Mouse (Mus musculus) activated CD4-positive, CD25-positive, alpha-beta regulatory T cell, adult 4 months (primary cell): ENCODE data around the gene Morn3. TPM values are rescaled to one million over a fixed set of nuclear protein-coding genes. Genes with fewer than 3 reads are reported as not detected.
A peak's percentile ranks its signal among the peaks of the same experiment; 100 is the strongest.

ENCODE experiments used
- ATAC-seq: one replicate; pipeline ENCODE4 v1.8.0; 2017
- polyA plus RNA-seq, 2 experiments: library from polyadenylated mRNA; unstranded; fragments of 100-300 nt; shearing (Covaris generic); gene quantifications; one replicate each; pipeline ENCODE4 v1.2.1; 2017

The Morn3 gene
- polyA plus RNA-seq, 2 experiments from 2014 or later, result 3.2 to 4.9 TPM

DNA sequence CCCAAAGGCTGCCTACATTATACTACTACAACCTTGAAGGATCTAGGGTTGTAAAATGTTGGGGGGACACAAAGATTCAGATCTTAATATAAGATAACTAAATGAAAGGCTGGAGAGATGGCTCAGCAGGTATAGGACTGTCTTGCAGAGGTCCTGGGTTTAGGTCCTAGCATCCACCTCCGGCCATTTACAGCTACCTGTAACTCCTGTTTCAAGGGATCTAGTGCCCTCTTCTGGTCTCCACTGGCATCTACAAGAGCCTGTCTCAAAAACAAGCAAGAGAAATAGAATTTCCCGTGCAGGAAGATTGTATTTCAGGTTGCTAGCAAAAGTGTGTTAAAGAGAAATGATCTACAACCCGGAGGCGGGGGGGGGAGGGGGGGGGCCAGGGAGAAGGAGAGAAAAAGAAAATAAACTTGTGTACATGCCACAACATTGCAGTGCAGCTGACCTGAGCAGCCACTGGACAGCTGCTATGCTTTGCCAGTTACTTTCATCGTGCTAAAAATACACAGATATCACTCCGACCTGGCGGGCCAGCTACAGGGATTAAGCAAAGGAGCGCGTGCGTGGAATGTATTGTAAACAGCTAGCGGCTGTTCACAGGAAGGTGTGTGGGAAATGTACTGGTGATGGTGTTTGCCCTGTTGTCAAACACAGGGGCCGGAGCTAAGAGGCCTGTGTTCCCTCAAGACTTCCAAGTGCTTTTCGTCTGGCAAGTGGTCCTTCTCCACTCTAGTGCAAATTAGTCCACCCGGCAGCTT is 13.1 kb upstream of the Morn3 start:
- no peak for ATAC-seq

DNA sequence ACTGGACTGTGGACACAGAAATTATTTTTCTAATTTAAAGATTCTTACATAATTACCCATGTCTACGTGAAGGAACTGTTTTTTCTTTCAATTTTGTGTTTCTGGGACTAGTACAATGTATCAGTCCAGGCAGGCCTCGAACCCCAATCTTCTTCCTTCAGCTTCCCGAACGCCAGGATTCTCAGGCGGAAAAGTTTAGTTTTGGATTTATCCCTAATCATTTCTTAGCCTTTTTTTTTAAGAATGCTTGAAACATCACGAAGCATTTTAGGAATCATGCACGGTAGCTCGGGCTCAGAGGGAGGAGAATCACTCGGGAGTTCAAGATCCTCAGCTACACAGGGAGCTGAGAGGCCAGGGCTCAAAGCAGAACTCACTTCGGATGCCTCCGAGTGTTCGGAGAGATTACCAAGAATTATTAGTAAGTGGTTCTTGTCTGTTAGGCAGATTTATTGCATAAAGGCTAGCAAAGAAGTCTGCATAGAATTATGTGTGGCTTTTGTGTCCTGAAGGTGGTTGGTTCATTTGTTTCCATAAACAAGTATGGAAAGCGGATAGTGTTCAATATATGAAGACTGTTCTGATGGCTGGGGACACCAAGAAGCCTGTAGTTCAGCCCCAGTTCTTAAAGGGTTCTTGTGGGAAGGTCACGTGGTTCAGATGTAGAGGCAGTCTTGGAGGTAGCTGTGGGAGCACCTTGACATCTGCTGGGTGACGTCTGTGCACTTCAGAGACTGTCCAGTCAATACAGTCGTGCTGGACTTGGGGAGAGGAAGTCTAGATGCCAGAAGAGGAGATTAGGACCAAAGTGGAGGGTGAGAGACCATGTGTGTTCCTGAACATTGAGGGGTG is 11.7 kb upstream of the Morn3 start:
- ATAC-seq, result no peak

DNA sequence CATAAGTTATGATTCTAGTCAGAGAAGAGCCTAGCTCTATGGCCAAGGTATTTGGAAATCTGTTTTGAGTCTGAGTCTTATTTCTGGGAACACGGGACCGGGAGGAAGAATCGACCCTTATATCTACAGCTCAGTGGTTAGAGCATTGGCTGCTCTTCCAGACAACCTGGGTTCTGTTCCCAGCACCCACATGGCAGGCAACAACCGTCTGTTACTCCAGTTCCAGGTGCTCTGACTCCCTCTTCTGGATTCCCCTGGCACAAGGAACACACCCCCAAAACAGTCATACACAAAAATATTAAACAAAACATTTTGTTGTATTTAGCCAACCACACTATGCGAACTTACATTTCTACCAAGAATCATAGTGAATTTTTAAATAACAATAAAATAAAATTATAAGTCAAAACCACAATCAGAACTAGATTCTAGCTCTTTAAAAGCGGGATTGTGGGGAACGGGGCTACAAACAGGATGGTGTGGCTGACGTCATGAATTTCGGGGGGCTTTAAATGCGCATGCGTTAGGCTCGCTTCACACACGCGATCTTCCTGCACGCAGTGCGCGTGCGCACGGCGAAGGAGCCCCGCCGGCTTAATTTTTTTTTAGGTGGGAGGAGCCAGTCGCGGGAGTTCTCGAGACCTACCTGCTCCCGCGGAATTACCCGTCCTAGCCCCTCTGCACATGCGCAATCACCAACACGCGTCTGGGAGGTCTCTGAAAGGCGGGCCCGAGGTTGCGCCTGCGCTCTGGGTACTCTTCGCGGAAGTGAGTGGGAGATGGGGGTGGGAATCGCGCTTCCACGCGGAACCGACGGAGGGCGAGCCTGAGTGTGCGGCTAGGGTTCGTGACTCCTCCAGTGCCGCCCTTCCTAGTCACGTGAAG is 10.8 kb upstream of the Morn3 start:
- ATAC-seq, result peak; percentile 90

DNA sequence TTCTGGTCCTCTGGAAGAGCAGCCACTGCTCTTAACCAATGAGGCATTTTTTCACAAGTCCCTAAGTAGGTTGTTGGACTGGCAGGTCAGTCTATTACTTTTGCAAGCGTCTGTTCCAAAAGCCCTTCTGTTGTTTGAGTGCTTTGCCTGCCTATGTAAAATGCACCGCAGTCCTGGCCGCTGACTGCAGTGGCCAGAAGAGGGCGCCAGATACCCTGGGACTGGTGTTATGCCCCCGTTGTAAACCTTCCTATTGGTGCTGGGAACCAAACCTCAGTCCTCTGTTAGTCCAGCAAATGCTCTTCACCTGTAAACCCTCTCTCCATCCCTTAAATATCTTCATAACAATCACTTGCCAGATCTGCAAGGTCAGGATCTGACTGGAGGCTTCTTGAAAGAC is 4.9 kb upstream of the Morn3 start:
- no peak for ATAC-seq

DNA sequence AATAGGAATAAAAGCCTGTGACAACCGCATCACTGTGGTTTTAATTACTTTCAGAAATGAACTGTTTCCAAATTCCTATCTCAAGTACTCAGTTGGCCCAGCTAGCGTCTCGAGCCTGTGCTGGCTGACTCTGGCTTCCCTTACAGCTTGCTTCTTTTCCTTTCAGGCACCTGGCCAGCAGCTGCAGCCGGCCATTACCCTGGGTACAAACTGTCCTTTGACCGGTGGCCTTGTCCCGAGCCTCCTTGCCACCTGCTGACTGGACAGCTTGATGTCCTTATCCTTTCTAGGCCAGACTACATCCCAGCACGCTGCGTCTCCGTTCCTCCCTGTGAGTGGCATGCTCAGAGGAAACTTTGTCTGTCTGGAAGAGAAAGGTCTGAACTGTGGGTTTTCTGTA is 4.1 kb upstream of the Morn3 start:
- ATAC-seq, result no peak

DNA sequence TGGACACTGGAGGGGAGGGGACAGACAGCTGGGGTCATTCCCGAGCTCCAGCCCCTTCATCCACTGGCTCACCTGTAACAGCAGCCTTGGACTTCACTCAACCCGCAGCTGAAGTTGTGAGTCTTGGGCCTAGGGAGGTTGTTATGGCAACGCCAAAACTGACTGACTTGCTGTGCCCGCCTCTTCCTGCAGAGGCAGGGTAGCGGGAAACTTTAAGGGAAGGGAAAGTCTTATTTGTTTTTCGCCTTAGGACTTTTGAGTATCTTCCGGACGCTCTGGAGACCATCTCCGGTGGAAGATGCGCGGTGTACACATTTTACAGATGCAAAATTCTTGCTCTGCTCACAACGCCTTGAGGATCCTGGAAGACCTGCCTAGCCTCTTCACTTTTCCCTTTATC is 2.5 kb upstream of the Morn3 start:
- peak; percentile 73 for ATAC-seq

DNA sequence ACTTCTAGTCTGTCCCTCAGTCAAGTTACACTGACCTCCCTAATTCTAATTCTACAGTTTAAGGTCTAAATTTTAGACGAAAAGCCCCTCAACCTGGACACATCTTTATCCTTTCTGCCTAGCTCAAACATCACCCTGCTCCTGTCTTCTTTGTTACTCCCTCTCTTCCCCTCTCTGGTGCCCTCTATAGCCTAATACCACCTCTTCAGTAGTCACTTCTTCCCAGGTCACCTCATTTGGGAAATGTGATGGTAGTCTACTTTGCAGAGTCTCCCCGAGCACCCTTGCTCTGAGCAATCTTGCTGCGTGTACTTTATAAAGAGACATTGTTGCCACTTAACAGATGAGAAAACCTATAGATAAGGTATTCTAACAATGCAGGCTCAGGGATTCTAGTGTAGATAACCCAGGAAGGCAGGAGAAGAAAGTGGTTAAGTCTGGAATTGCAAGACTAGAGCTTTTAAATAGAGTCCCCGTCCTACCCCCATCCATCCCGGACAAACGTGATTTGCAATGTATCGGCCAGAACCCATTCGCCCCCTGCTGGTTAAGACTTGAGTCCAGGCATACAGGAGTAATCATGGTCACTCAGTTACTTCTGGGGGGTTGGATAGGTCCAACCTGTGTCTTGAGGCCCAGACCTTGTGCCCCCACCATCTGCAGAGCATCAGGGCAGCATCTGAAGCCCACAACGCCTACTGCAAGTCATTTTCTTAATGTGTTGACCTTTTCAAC is 1.1 kb downstream of the Morn3 start:
- no peak for ATAC-seq

DNA sequence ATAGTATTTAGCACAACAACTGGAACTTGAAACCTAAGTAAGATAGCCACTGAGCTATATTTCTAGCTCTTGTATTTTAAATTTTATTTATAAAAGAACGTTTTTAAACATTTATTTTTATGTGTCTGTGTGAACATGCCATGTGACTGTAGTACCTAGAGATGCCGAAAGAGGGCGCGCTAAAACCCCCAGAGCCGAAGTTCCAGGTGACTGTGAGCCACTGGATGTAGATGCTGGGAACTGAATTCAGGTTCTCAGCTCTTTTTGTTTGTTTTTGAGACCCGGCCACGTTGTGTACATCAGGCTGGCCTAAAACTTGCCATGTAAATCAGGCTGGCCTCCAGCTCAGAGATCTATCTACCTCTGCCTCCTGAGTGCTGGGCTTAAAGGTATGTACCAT is 3.0 kb downstream of the Morn3 start:
- no peak for ATAC-seq

DNA sequence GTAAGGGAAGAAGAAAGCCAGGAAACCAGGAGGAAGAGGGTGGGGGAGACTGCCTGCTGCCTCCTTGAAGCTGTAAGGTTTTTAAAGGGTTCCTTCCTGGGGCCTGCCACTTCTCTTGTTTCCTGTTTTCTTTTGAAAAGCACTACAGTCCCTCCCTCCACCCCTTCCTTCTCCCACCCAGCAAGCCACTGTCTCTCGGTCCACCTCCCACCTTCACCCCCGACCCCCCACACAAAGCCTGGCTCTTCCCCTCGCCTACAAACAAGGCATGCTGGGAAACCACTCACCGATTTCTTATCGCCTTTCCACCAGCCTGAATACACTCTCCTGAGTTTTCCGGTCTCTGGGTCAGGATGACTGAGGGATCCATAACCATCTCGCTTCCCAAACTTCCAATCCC is 6.0 kb downstream of the Morn3 start:
- ATAC-seq, result no peak

DNA sequence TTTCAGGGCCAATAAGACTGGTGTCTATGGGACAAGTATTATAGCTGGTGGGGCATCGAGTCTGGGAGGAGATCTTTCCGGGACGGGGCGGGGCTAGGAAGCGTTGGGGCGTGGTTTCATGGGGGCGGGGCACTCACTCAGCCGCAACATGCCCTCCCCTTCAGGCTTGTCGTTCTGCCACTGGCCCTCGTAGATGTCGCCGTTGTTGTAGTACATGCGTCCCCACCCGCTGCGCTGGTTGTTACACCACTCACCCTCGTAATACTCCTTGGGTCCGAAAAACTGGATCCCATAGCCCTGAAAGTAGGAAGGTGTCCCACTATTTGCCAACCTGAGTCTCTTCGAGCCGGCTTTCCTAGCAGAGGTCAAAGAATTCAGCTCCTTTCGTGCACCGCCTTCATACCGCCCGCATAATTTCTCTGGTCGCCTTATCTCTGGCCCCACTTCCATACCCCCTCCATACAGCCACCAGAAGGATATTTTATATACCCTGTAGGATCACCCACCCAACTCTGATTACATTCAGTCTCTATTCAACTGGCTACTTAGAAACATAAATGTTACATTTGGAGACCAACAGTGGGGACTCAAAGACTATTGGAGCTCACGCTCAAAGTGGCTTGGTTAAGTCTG is 7.6 kb downstream of the Morn3 start:
- ATAC-seq, result peak; percentile 86

DNA sequence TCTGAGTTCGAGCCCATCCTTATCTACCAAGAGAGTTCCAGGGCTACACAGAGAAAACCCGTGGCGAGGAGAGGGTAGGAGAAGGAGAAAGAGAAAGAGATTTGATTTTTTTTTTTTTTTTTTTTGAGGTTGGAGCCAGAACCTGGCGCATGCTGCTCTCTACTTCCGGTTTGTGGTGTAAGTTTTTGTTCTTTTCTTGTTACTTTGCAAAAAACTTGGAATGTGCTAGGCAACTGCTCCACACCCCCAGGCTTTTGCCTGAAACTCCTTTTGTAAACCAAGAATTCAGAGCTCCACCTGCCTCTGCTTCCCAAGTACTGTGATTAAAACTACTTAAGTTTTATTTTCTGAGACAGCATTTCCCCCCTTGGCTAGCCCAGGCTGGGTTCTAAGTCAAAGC is 8.7 kb downstream of the Morn3 start:
- ATAC-seq, result no peak

DNA sequence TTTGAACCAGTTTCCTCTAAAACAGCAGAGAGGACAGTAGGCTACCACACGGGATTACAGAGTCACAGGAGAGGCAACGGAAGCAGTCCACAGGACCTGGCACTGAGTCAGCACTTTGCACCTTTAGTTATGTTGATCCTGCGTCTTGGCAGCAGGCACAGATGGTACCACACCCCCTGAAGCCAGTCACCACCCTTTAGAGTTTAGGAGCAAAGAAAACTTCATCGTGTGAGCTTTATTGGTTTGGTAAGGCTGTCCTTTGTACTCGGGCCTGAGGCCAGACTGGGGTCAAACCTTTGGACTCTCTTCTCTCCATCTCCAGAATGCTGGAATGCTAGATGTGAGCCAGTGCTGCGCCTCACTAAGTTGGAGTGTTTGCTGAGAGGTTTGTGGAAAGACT is 11.3 kb downstream of the Morn3 start:
- ATAC-seq, result no peak

DNA sequence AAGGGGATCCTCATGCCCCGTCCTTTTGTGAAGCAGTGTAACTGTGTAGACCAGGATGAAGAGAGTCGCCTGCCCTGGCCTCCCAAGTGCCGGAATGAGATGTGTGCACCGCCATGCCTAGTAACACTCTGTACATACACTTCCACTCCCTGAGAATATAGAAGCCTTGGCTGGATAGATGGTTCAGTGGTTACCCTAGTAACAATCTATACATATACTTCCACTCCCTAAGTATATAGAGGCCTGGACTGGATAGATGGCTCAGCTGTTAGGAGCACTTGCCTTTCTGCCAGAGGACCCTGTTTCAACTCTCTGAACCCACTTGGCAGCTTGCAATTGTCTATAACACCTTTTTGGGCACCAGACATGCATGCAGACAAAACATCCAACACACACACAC is 11.7 kb downstream of the Morn3 start:
- ATAC-seq, result no peak

DNA sequence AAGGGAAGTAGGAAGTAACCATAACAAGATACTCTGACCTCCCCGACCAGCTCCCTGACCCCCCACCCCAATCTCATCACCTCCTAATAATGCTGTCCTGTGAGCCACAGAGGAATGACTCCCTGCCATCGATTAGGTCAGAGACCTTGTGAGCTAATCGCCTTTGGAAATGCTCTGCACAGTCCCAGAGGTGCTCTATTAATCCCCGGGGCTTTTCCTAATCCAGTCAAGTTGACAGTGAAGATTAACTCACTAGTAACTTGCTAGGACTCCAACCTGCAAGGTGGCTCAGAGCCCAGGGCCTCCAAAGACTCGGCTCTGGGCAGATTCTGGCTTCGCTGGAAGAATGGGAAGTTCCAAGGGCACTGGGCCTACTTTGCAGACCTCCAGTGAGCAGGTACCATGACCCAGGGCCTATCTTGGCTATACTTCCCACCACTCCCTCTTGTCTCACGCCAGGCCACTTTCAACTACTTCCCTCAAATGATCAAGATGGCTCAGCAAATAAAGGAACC is 13.1 kb downstream of the Morn3 start:
- ATAC-seq, result no peak

DNA sequence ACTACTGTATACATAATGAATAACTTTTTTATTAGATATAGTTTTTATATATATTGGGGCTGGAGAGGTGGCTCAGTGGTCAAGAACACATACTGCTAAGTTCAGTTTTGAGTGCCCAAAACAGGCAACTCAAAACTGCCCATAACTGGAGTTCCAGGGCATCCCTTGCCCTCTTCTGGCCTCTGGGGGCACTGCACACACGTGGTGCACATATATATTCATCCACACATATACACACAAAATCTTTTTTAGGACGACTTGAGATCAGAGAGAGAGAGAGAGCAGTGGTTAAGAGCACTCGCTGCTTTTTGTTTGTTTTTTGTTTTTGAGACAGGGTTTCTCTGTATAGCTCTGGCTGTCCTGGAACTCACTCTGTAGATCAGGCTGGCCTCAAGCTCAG is 15.5 kb downstream of the Morn3 start:
- no peak for ATAC-seq

DNA sequence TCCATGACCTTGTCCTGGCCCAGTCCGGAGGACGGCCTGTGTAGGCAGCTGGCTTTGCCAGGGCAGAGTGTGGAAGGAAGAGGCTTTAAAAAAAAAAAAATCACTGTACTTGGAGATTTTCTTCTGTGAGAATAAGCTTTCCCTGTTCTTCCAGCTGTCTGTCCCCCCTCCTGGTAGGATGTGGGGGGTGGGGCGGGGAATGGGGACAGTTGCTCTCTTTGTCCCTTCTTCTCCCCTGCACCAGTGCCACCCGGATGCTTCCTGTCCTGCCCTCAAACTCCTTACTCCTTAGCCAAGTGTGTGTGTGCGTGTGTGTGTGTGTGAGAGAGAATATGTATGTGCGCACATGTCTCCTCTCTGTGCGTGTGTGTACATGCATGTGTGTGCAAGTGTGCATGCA is 17.1 kb downstream of the Morn3 start:
- ATAC-seq, result no peak

DNA sequence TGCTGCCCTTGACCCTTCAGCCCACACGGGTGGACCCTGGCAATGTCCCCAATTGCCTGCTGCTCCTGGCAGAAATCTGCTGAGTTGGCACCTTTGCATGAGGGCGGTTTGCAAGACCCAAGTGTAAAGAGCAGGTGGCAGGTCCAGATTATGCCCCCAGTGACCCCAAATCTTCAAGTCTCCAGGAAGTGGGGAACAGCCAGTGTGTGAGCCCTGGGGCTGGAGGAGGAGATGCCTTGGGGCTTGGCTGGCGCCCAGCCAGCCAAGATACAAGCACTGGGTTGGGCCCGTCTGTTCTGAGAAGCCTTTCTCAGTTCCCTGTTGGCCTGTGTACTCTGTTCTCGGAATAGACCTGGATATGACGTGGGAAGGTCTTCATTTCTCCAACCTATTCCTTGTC is 19.4 kb downstream of the Morn3 start:
- no peak for ATAC-seq

DNA sequence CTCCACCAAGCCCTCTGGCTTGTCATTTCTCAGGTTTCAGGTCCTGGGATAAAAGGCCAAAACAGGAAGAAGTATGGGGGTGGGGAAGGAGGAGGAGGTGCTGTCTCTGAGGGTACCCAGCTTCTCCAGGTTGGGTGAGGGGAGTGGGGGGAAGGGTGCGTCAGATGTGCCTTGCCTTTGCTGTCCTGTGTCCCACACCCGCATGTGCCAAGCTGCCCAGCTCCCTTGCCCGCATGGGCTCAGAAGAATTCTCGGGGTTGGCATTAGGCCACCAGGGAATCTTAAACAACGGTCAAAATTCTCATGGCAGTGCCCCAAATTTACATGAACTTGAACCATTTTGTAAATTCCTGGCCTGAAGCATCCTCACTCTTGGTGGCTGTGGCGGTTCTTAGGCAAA is 20.4 kb downstream of the Morn3 start:
- ATAC-seq, result no peak

DNA sequence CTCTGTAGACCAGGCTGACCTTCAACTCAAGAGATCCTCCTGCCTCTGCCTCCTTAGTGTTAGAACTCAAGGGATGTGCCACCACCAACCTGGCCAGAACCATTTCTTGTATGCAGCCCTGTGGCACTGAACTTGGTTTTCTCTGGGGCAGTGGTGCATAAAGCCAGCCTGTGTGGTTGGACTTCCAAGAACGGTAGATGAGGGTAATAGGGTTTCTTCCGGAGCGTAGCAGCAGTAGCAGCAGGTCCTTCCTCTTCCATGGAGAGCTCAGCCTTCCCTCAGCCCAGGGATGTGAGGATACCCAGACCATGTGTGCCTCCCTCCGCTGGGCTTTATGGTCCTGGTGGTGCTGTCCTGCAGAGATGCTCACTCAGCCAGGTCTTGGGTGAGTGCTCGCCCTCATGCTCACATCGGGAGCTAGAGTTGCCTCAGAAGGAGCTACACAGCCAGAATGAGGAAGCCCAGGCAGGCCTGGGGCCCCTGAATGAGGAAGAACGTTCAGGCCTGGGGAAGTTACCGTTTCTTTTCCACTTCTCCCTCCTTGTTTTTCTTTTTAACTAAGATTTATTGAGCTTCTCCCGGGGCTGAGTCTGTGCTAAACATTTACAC is 21.7 kb downstream of the Morn3 start:
- no peak for ATAC-seq

DNA sequence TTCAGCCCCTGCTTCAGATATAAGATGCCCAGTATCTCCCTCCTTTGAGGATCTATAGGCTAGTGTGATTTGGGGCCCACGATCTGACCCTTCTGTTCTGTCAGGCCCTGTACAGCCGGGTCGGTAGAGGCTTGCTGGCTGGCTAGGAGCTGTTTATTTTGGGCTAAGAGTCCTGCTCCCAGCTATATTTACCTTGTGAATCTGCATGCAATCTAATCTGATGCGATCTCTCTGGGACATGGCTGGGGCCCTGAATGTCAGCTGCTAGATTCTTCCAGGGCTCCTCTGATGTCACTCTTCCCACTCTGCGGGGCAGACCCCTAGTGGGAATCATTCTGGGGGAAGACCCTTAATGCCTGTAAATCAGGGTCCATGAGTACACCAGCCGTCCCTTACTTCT is 22.5 kb downstream of the Morn3 start:
- ATAC-seq, result no peak

DNA sequence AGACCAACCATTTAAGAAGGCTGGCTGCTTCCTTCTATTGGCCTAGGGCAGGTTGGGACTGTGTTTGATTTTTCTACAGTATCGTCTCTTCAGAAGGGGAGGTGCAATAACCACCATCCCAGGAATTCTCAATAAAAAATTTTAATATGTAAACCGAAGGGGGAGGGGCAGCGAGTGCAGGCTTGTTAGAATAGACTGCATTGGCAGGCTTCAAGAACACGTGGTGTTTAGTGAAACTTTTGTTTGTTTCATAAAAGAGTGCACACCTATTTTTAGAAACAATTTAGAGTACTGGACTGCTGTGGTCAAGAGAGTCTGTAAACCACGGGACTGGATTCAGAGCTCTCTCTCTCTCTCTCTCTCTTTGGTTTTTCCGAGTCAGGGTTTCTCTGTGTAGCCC is 23.8 kb downstream of the Morn3 start:
- no peak for ATAC-seq
